Mouse (Mus musculus) midbrain, embryonic 15.5 days (tissue): ENCODE data around the gene Bloc1s6. TPM values are rescaled to one million over a fixed set of nuclear protein-coding genes. Genes with fewer than 3 reads are reported as not detected.

Source experiments
- ATAC-seq: fragments of 200-750 bp; cut with Nextera tagmentation; replicated peaks from 2 replicates; pipeline ENCODE4 v1.8.0; 2017; ENCODE audit warnings: moderate TSS enrichment
- H3K27ac ChIP-seq: fragments of 300-500 bp; sonication (generic); 2 replicates; pipeline ENCODE4 v1.5.1; 2015; ENCODE audit warnings: mild to moderate bottlenecking, inconsistent platforms
- H3K27me3 ChIP-seq: fragments of 300-500 bp; sonication (generic); replicated peaks from 2 replicates; pipeline ENCODE4 v1.6.1; 2015; ENCODE audit warnings: inconsistent platforms
- H3K36me3 ChIP-seq: fragments of 300-500 bp; sonication (generic); replicated peaks from 2 replicates; pipeline ENCODE4 v1.6.1; 2015; ENCODE audit warnings: inconsistent platforms
- H3K4me1 ChIP-seq: fragments of 300-500 bp; sonication (generic); 2 replicates; pipeline ENCODE4 v1.6.1; 2015; ENCODE audit warnings: inconsistent platforms
- H3K4me2 ChIP-seq: fragments of 300-500 bp; sonication (generic); 2 replicates; pipeline ENCODE4 v1.6.1; 2015; ENCODE audit warnings: inconsistent platforms, mild to moderate bottlenecking, moderate library complexity
- H3K4me3 ChIP-seq: fragments of 300-500 bp; sonication (generic); 2 replicates; pipeline ENCODE4 v1.5.1; 2015; ENCODE audit warnings: mild to moderate bottlenecking, inconsistent platforms
- H3K9ac ChIP-seq: fragments of 300-500 bp; sonication (generic); 2 replicates; pipeline ENCODE4 v1.6.1; 2015; ENCODE audit warnings: mild to moderate bottlenecking, inconsistent platforms
- H3K9me3 ChIP-seq: fragments of 300-500 bp; sonication (generic); 2 replicates; pipeline ENCODE4 v1.6.1; 2016; ENCODE audit warnings: inconsistent platforms
- WGBS: fragments of 180-500 bp; shearing (Covaris S2); methylation state at CpG from one replicate; pipeline ENCODE4 v1.1.7; 2015; ENCODE audit warnings: mixed read lengths; 5-methylcytosine and 5-hydroxymethylcytosine counted together
- polyA plus RNA-seq: library from polyadenylated mRNA; unstranded; fragments of >200 nt; fragmentation: Nextera tagmentation; extraction: Ambion mirVana; gene quantifications from 2 replicates; pipeline ENCODE4 v1.2.1, GENCODE M21; 2015

Gene Bloc1s6
- polyA plus RNA-seq, 1 experiment from 2014 or later: 113 TPM

GRCm38 (mm10) chr2:122772899-122773298 lies 34.6 kb downstream of the Bloc1s6 start:
- no peak overlapping the region for H3K27ac ChIP-seq
- no peak overlapping the region for H3K4me2 ChIP-seq
- H3K27me3 ChIP-seq: no peaks in the 10 kb centered on the region
- no peak for ATAC-seq
- 83% methylated on average over 1 of the region's 1 CpGs for WGBS
- no peaks in the 10 kb centered on the region for H3K4me1 ChIP-seq
- no peaks in the 10 kb centered on the region for H3K9me3 ChIP-seq
- H3K9ac ChIP-seq: no peak overlapping the region
- no peaks in the 10 kb centered on the region for H3K36me3 ChIP-seq
- no peak overlapping the region for H3K4me3 ChIP-seq

GRCm38 (mm10) chr2:122775491-122775890 lies 37.2 kb downstream of the Bloc1s6 start:
- no peaks in the 10 kb centered on the region for H3K27me3 ChIP-seq
- H3K9ac ChIP-seq: no peak overlapping the region
- 90% methylated on average over 1 of the region's 1 CpGs for WGBS
- H3K4me3 ChIP-seq: no peak overlapping the region
- ATAC-seq: no peak
- H3K27ac ChIP-seq: no peak overlapping the region
- no peaks in the 10 kb centered on the region for H3K36me3 ChIP-seq
- H3K9me3 ChIP-seq: no peaks in the 10 kb centered on the region
- H3K4me2 ChIP-seq: no peak overlapping the region
- H3K4me1 ChIP-seq: no peaks in the 10 kb centered on the region

- Histone ChIP-seq H3K4me2 (no peak overlapping the region), H3K9me3 (no peaks in the 10 kb centered on the region), H3K27ac (no peak overlapping the region), H3K4me1 (no peaks in the 10 kb centered on the region), H3K4me3 (no peak overlapping the region), H3K27me3 (no peaks in the 10 kb centered on the region), H3K36me3 (no peaks in the 10 kb centered on the region), H3K9ac (no peak overlapping the region)
- 77% methylated on average over 2 of the region's 2 CpGs for WGBS
- no peak for ATAC-seq
Observed at GRCm38 (mm10) chr2:122776823-122777222, 38.5 kb downstream of the Bloc1s6 start.

GRCm38 (mm10) chr2:122779967-122780366 lies 41.7 kb downstream of the Bloc1s6 start:
- no peak overlapping the region for H3K27ac ChIP-seq
- no peaks in the 10 kb centered on the region for H3K27me3 ChIP-seq
- no peaks in the 10 kb centered on the region for H3K9me3 ChIP-seq
- no peak overlapping the region for H3K9ac ChIP-seq
- H3K4me2 ChIP-seq: no peak overlapping the region
- no peak for ATAC-seq
- no peaks in the 10 kb centered on the region for H3K4me1 ChIP-seq
- no peaks in the 10 kb centered on the region for H3K36me3 ChIP-seq
- no peak overlapping the region for H3K4me3 ChIP-seq
- WGBS: 81% methylated on average over 5 of the region's 5 CpGs

- Histone ChIP-seq H3K9ac (no peak overlapping the region), H3K9me3 (no peaks in the 10 kb centered on the region), H3K4me1 (no peaks in the 10 kb centered on the region), H3K36me3 (no peaks in the 10 kb centered on the region), H3K4me3 (no peak overlapping the region), H3K27ac (no peak overlapping the region), H3K27me3 (no peaks in the 10 kb centered on the region), H3K4me2 (no peak overlapping the region)
- no peak for ATAC-seq
- WGBS: 83% methylated on average over 3 of the region's 3 CpGs
Observed at GRCm38 (mm10) chr2:122780447-122780846, 42.1 kb downstream of the Bloc1s6 start.

- ATAC-seq: no peak
- H3K4me1 ChIP-seq: no peaks in the 10 kb centered on the region
- H3K27ac ChIP-seq: no peak overlapping the region
- H3K9ac ChIP-seq: no peak overlapping the region
- H3K4me2 ChIP-seq: no peak overlapping the region
- no peaks in the 10 kb centered on the region for H3K9me3 ChIP-seq
- WGBS: 75% methylated on average over 8 of the region's 8 CpGs
- no peak overlapping the region for H3K4me3 ChIP-seq
- no peaks in the 10 kb centered on the region for H3K27me3 ChIP-seq
- H3K36me3 ChIP-seq: no peaks in the 10 kb centered on the region
Observed at GRCm38 (mm10) chr2:122781590-122782356, 43.5 kb downstream of the Bloc1s6 start.

- no peak for ATAC-seq
- Histone ChIP-seq H3K9ac (no peak overlapping the region), H3K9me3 (no peaks in the 10 kb centered on the region), H3K27me3 (no peaks in the 10 kb centered on the region), H3K4me2 (no peak overlapping the region), H3K4me1 (no peaks in the 10 kb centered on the region), H3K27ac (no peak overlapping the region), H3K4me3 (no peak overlapping the region), H3K36me3 (no peaks in the 10 kb centered on the region)
- WGBS: 92% methylated on average over 2 of the region's 2 CpGs
Observed at GRCm38 (mm10) chr2:122783730-122784129, 45.4 kb downstream of the Bloc1s6 start.

GRCm38 (mm10) chr2:122784701-122785100 lies 46.4 kb downstream of the Bloc1s6 start:
- H3K4me2 ChIP-seq: no peak overlapping the region
- no peak overlapping the region for H3K9ac ChIP-seq
- no peaks in the 10 kb centered on the region for H3K9me3 ChIP-seq
- no peaks in the 10 kb centered on the region for H3K36me3 ChIP-seq
- H3K27ac ChIP-seq: no peak overlapping the region
- H3K4me1 ChIP-seq: no peaks in the 10 kb centered on the region
- no peaks in the 10 kb centered on the region for H3K27me3 ChIP-seq
- no peak for ATAC-seq
- H3K4me3 ChIP-seq: no peak overlapping the region
- 91% methylated on average over 3 of the region's 3 CpGs for WGBS

- H3K36me3 ChIP-seq: no peaks in the 10 kb centered on the region
- H3K4me2 ChIP-seq: no peak overlapping the region
- no peak overlapping the region for H3K4me3 ChIP-seq
- H3K4me1 ChIP-seq: no peaks in the 10 kb centered on the region
- 80% methylated on average over 2 of the region's 2 CpGs for WGBS
- no peaks in the 10 kb centered on the region for H3K27me3 ChIP-seq
- no peak overlapping the region for H3K27ac ChIP-seq
- ATAC-seq: no peak
- H3K9ac ChIP-seq: no peak overlapping the region
- no peaks in the 10 kb centered on the region for H3K9me3 ChIP-seq
Observed at GRCm38 (mm10) chr2:122786167-122786566, 47.9 kb downstream of the Bloc1s6 start.

GRCm38 (mm10) chr2:122789311-122789710 lies 51.0 kb downstream of the Bloc1s6 start:
- WGBS: 83% methylated on average over 7 of the region's 7 CpGs
- H3K27me3 ChIP-seq: no peaks in the 10 kb centered on the region

GRCm38 (mm10) chr2:122789730-122790129 lies 51.4 kb downstream of the Bloc1s6 start:
- no peak overlapping the region for H3K27ac ChIP-seq
- no peak overlapping the region for H3K9ac ChIP-seq
- WGBS: 78% methylated on average over 6 of the region's 6 CpGs
- no peak for ATAC-seq
- H3K4me2 ChIP-seq: no peak overlapping the region
- H3K36me3 ChIP-seq: no peaks in the 10 kb centered on the region
- H3K27me3 ChIP-seq: no peaks in the 10 kb centered on the region
- H3K4me1 ChIP-seq: no peaks in the 10 kb centered on the region
- H3K4me3 ChIP-seq: no peak overlapping the region
- no peaks in the 10 kb centered on the region for H3K9me3 ChIP-seq

More at GRCm38 (mm10) chr2:122789311-122789710, 51.0 kb downstream of the Bloc1s6 start:
- Histone ChIP-seq H3K36me3 (no peaks in the 10 kb centered on the region), H3K27ac (no peak overlapping the region), H3K4me3 (no peak overlapping the region), H3K9me3 (no peaks in the 10 kb centered on the region), H3K4me1 (no peaks in the 10 kb centered on the region), H3K9ac (no peak overlapping the region), H3K4me2 (no peak overlapping the region)
- no peak for ATAC-seq
